Mouse (Mus musculus) liver, embryonic 12.5 days (tissue): ENCODE data around the gene Zscan10. TPM values are rescaled to one million over a fixed set of nuclear protein-coding genes. Genes with fewer than 3 reads are reported as not detected.
"Not testable (repeated sequence)": the region's sequence is repeated elsewhere in the genome, so short reads cannot be mapped to it uniquely, and the experiment has no call there.

Experiments
- ATAC-seq: fragments of 200-750 bp; cut with Nextera tagmentation; 2 replicates; pipeline ENCODE4 v1.8.0; 2017; ENCODE audit warnings: moderate number of reproducible peaks, mild to moderate bottlenecking, moderate library complexity
- H3K27ac ChIP-seq: fragments of 300-500 bp; sonication (generic); 2 replicates; pipeline ENCODE4 v1.5.1; 2016; ENCODE audit warnings: mild to moderate bottlenecking
- H3K27me3 ChIP-seq: fragments of 300-500 bp; sonication (generic); replicated peaks from 2 replicates; pipeline ENCODE4 v1.6.1; 2016; ENCODE audit warnings: mild to moderate bottlenecking, moderate library complexity
- H3K36me3 ChIP-seq: fragments of 300-500 bp; sonication (generic); 2 replicates; pipeline ENCODE4 v1.6.1; 2016; ENCODE audit warnings: mild to moderate bottlenecking, moderate library complexity
- H3K4me1 ChIP-seq: fragments of 300-500 bp; sonication (generic); 2 replicates; pipeline ENCODE4 v1.6.1; 2016
- H3K4me2 ChIP-seq: fragments of 300-500 bp; sonication (generic); 2 replicates; pipeline ENCODE4 v1.6.1; 2016; ENCODE audit warnings: mild to moderate bottlenecking, moderate library complexity
- H3K4me3 ChIP-seq: fragments of 300-500 bp; sonication (generic); 2 replicates; pipeline ENCODE4 v1.5.1; 2016; ENCODE audit warnings: mild to moderate bottlenecking, moderate library complexity
- H3K9ac ChIP-seq: fragments of 300-500 bp; sonication (generic); 2 replicates; pipeline ENCODE4 v1.6.1; 2016; ENCODE audit warnings: mild to moderate bottlenecking, moderate library complexity
- H3K9me3 ChIP-seq: fragments of 300-500 bp; sonication (generic); replicated peaks from 2 replicates; pipeline ENCODE4 v1.6.1; 2016; ENCODE audit warnings: mild to moderate bottlenecking, moderate library complexity
- WGBS: fragments of 180-500 bp; shearing (Covaris S2); methylation state at CpG from one replicate; pipeline ENCODE4 v1.1.7; 2016; ENCODE audit not compliant: insufficient replicate concordance; 5-methylcytosine and 5-hydroxymethylcytosine counted together
- polyA plus RNA-seq: library from polyadenylated mRNA; unstranded; fragments of >200 nt; fragmentation: Nextera tagmentation; extraction: Ambion mirVana; gene quantifications from 2 replicates; pipeline ENCODE4 v1.2.1, GENCODE M21; 2016

Zscan10 gene
- polyA plus RNA-seq, 1 experiment from 2014 or later: not detected

- H3K4me2 ChIP-seq, H3K4me3 ChIP-seq, H3K9me3 ChIP-seq, ATAC-seq, H3K27ac ChIP-seq, H3K27me3 ChIP-seq, H3K36me3 ChIP-seq, H3K9ac ChIP-seq: not testable (repeated sequence)
- WGBS: 57% methylated on average over 4 of the region's 4 CpGs
- H3K4me1 ChIP-seq: peaks cover 37% of the 10 kb centered on the region
Observed at GRCm38 (mm10) chr17:23595139-23595538, 5.5 kb upstream of the Zscan10 start.

- WGBS: 5% methylated on average over 30 of the region's 31 CpGs
- Histone ChIP-seq H3K9ac (peak within 1 kb of the TSS; percentile 68), H3K27me3 (no peaks in the 10 kb centered on the region), H3K36me3 (no peaks in the 10 kb centered on the region), H3K4me2 (peak within 1 kb of the TSS; percentile 73), H3K4me3 (peak within 1 kb of the TSS; percentile 60), H3K9me3 (no peaks in the 10 kb centered on the region), H3K27ac (peak within 1 kb of the TSS; percentile 80), H3K4me1 (peaks cover 28% of the 10 kb centered on the region)
- peak; percentile 90 for ATAC-seq
Observed at GRCm38 (mm10) chr17:23598582-23599552, 1.8 kb upstream of the Zscan10 start, which contains the start of gene Zfp13. Gene Zfp13, minus strand, starts transcription at chr17:23599487.

GRCm38 (mm10) chr17:23599605-23600063, 1.0 kb upstream of the Zscan10 start:
- Histone ChIP-seq H3K9ac (peak overlapping the region; percentile 68), H3K36me3 (no peaks in the 10 kb centered on the region), H3K4me3 (peak overlapping the region; percentile 60), H3K27ac (peak overlapping the region; percentile 78), H3K4me1 (peaks cover 28% of the 10 kb centered on the region), H3K27me3 (no peaks in the 10 kb centered on the region), H3K9me3 (no peaks in the 10 kb centered on the region), H3K4me2 (peak overlapping the region; percentile 73)
- 21% methylated on average over 7 of the region's 7 CpGs for WGBS
- 0 out of 2 replicates have a peak, but pooled peaks have one; percentile 1 for ATAC-seq

- ATAC-seq: no peak
- no peak overlapping the region for H3K4me3 ChIP-seq
- no peak overlapping the region for H3K9ac ChIP-seq
- H3K4me2 ChIP-seq: no peak overlapping the region
- no peaks in the 10 kb centered on the region for H3K27me3 ChIP-seq
- H3K27ac ChIP-seq: no peak overlapping the region
- peaks cover 28% of the 10 kb centered on the region for H3K4me1 ChIP-seq
- no peaks in the 10 kb centered on the region for H3K36me3 ChIP-seq
- whole genome bisulfite sequencing: 57% methylated on average over 10 of the region's 10 CpGs
- H3K9me3 ChIP-seq: no peaks in the 10 kb centered on the region
Observed at GRCm38 (mm10) chr17:23601836-23602585, 1.4 kb downstream of the Zscan10 start.

- WGBS: 30% methylated on average over 8 of the region's 8 CpGs
Observed at GRCm38 (mm10) chr17:23603077-23603476, 2.4 kb downstream of the Zscan10 start.

GRCm38 (mm10) chr17:23603542-23603941, 2.9 kb downstream of the Zscan10 start:
- no peak overlapping the region for H3K4me3 ChIP-seq
- no peaks in the 10 kb centered on the region for H3K36me3 ChIP-seq
- no peak overlapping the region for H3K27ac ChIP-seq
- no peaks in the 10 kb centered on the region for H3K9me3 ChIP-seq
- no peak for ATAC-seq
- H3K4me1 ChIP-seq: peaks cover 19% of the 10 kb centered on the region
- 49% methylated on average over 2 of the region's 2 CpGs for WGBS
- H3K9ac ChIP-seq: no peak overlapping the region
- no peak overlapping the region for H3K4me2 ChIP-seq
- H3K27me3 ChIP-seq: no peaks in the 10 kb centered on the region

More at GRCm38 (mm10) chr17:23603077-23603476, 2.4 kb downstream of the Zscan10 start:
- H3K27ac ChIP-seq: no peak overlapping the region
- no peak overlapping the region for H3K9ac ChIP-seq
- no peak for ATAC-seq
- no peak overlapping the region for H3K4me3 ChIP-seq
- no peaks in the 10 kb centered on the region for H3K27me3 ChIP-seq
- H3K4me1 ChIP-seq: peaks cover 24% of the 10 kb centered on the region
- H3K9me3 ChIP-seq: no peaks in the 10 kb centered on the region
- no peaks in the 10 kb centered on the region for H3K36me3 ChIP-seq
- H3K4me2 ChIP-seq: no peak overlapping the region

GRCm38 (mm10) chr17:23604394-23604793, 3.7 kb downstream of the Zscan10 start:
- no peak for ATAC-seq
- no peaks in the 10 kb centered on the region for H3K27me3 ChIP-seq
- WGBS: 57% methylated on average over 7 of the region's 7 CpGs
- no peak overlapping the region for H3K27ac ChIP-seq
- H3K36me3 ChIP-seq: no peaks in the 10 kb centered on the region
- H3K4me2 ChIP-seq: no peak overlapping the region
- H3K9me3 ChIP-seq: no peaks in the 10 kb centered on the region
- H3K4me3 ChIP-seq: no peak overlapping the region
- no peak overlapping the region for H3K9ac ChIP-seq
- H3K4me1 ChIP-seq: peaks cover 10% of the 10 kb centered on the region

- peaks cover 2% of the 10 kb centered on the region; the same call in 1 of the 2 replicates for H3K4me1 ChIP-seq
- H3K36me3 ChIP-seq: no peaks in the 10 kb centered on the region
- no peaks in the 10 kb centered on the region for H3K9me3 ChIP-seq
- no peak for ATAC-seq
- H3K4me3 ChIP-seq: no peak overlapping the region
- 72% methylated on average over 8 of the region's 8 CpGs for WGBS
- H3K9ac ChIP-seq: no peak overlapping the region
- no peaks in the 10 kb centered on the region for H3K27me3 ChIP-seq
- no peak overlapping the region for H3K27ac ChIP-seq
- H3K4me2 ChIP-seq: no peak overlapping the region
Observed at GRCm38 (mm10) chr17:23605220-23605619, 4.6 kb downstream of the Zscan10 start.

GRCm38 (mm10) chr17:23609612-23610011, 9.0 kb downstream of the Zscan10 start:
- Histone ChIP-seq H3K9me3 (no peaks in the 10 kb centered on the region), H3K27me3 (no peaks in the 10 kb centered on the region), H3K27ac (no peak overlapping the region), H3K36me3 (no peaks in the 10 kb centered on the region), H3K4me2 (no peak overlapping the region), H3K4me3 (no peak overlapping the region), H3K9ac (no peak overlapping the region), H3K4me1 (no peaks in the 10 kb centered on the region)
- WGBS: 83% methylated on average over 24 of the region's 24 CpGs
- ATAC-seq: no peak

- no peaks in the 10 kb centered on the region for H3K27me3 ChIP-seq
- H3K4me1 ChIP-seq: no peaks in the 10 kb centered on the region
- no peak for ATAC-seq
- H3K36me3 ChIP-seq: no peaks in the 10 kb centered on the region
- no peak overlapping the region for H3K9ac ChIP-seq
- H3K9me3 ChIP-seq: no peaks in the 10 kb centered on the region
- no peak overlapping the region for H3K4me2 ChIP-seq
- WGBS: 63% methylated on average over 28 of the region's 28 CpGs
- H3K27ac ChIP-seq: no peak overlapping the region
- no peak overlapping the region for H3K4me3 ChIP-seq
Observed at GRCm38 (mm10) chr17:23610361-23610800, 9.7 kb downstream of the Zscan10 start.

GRCm38 (mm10) chr17:23617087-23617486, 16.4 kb downstream of the Zscan10 start:
- H3K27ac ChIP-seq: no peak overlapping the region
- H3K9ac ChIP-seq: no peak overlapping the region
- no peak overlapping the region for H3K4me3 ChIP-seq
- no peak for ATAC-seq
- WGBS: 28% methylated on average over 9 of the region's 9 CpGs
- H3K4me2 ChIP-seq: no peak overlapping the region
- H3K4me1 ChIP-seq: no peaks in the 10 kb centered on the region
- no peaks in the 10 kb centered on the region for H3K9me3 ChIP-seq
- H3K36me3 ChIP-seq: no peaks in the 10 kb centered on the region
- peaks cover 31% of the 10 kb centered on the region for H3K27me3 ChIP-seq

GRCm38 (mm10) chr17:23620351-23620750, 19.7 kb downstream of the Zscan10 start:
- Histone ChIP-seq H3K27ac (no peak overlapping the region), H3K9ac (no peak overlapping the region), H3K4me2 (no peak overlapping the region), H3K9me3 (no peaks in the 10 kb centered on the region), H3K27me3 (peaks cover 33% of the 10 kb centered on the region), H3K36me3 (no peaks in the 10 kb centered on the region), H3K4me1 (no peaks in the 10 kb centered on the region), H3K4me3 (no peak overlapping the region)
- no peak for ATAC-seq
- WGBS: 47% methylated on average over 7 of the region's 7 CpGs
